Mouse (Mus musculus): ENCODE data around the gene Gm20422. TPM values are rescaled to one million over a fixed set of nuclear protein-coding genes. Genes with fewer than 3 reads are reported as not detected.

The Gm20422 gene
- polyA plus RNA-seq, 1 experiment, result not detected

GRCm38 (mm10) chr8:69772106-69772505 lies 2.6 kb downstream of the Gm20422 start:
- Histone ChIP-seq H3K36me3 (ENCODE audit: control insufficient read depth, insufficient read depth, low read length, poor library complexity, severe bottlenecking) (peaks cover 29% of the 10 kb centered on the region), H3K27me3 (ENCODE audit: control insufficient read depth, insufficient read depth, low read length, poor library complexity, severe bottlenecking) (no peaks in the 10 kb centered on the region), H3K4me3 (ENCODE audit: low read depth, low read length) (no peak overlapping the region), H3K27ac (ENCODE audit: insufficient read depth, low read length) (no peak overlapping the region), H3K9me3 (replicated peaks; ENCODE audit: control insufficient read depth, insufficient read depth, low read length, poor library complexity, severe bottlenecking) (no peaks in the 10 kb centered on the region), H3K9ac (ENCODE audit: low read depth, poor library complexity, severe bottlenecking) (no peak overlapping the region), H3K4me1 (ENCODE audit: control insufficient read depth, insufficient read depth, low read length) (no peaks in the 10 kb centered on the region)
- no peak for TF ChIP-seq CTCF (IDR thresholded peaks at IDR 0.05; ENCODE audit: low read depth, low read length)
- TF ChIP-seq POLR2A (IDR thresholded peaks at IDR 0.05; ENCODE audit: insufficient read depth, low read length), result no peak
- no peak for TF ChIP-seq EP300 (IDR thresholded peaks at IDR 0.05; ENCODE audit: insufficient read depth, low read depth, low read length)

- Histone ChIP-seq H3K36me3 (ENCODE audit: control insufficient read depth, insufficient read depth, low read length, poor library complexity, severe bottlenecking) (peaks cover 37% of the 10 kb centered on the region), H3K9me3 (replicated peaks; ENCODE audit: control insufficient read depth, insufficient read depth, low read length, poor library complexity, severe bottlenecking) (0 out of 2 replicates have a peak, but pooled peaks cover 3% of the 10 kb centered on the region), H3K4me3 (ENCODE audit: low read depth, low read length) (no peak overlapping the region), H3K4me1 (ENCODE audit: control insufficient read depth, insufficient read depth, low read length) (no peaks in the 10 kb centered on the region), H3K27me3 (ENCODE audit: control insufficient read depth, insufficient read depth, low read length, poor library complexity, severe bottlenecking) (no peaks in the 10 kb centered on the region), H3K9ac (ENCODE audit: low read depth, poor library complexity, severe bottlenecking) (no peak overlapping the region), H3K27ac (ENCODE audit: insufficient read depth, low read length) (no peak overlapping the region)
- no peak for TF ChIP-seq CTCF (IDR thresholded peaks at IDR 0.05; ENCODE audit: low read depth, low read length)
- no peak for TF ChIP-seq POLR2A (IDR thresholded peaks at IDR 0.05; ENCODE audit: insufficient read depth, low read length)
- no peak for TF ChIP-seq EP300 (IDR thresholded peaks at IDR 0.05; ENCODE audit: insufficient read depth, low read depth, low read length)
Observed at GRCm38 (mm10) chr8:69771221-69771620, 3.5 kb downstream of the Gm20422 start.

- Histone ChIP-seq H3K36me3 (ENCODE audit: control insufficient read depth, insufficient read depth, low read length, poor library complexity, severe bottlenecking) (peaks cover 46% of the 10 kb centered on the region), H3K27me3 (ENCODE audit: control insufficient read depth, insufficient read depth, low read length, poor library complexity, severe bottlenecking) (no peaks in the 10 kb centered on the region), H3K27ac (ENCODE audit: insufficient read depth, low read length) (no peak overlapping the region), H3K4me1 (ENCODE audit: control insufficient read depth, insufficient read depth, low read length) (no peaks in the 10 kb centered on the region), H3K9ac (ENCODE audit: low read depth, poor library complexity, severe bottlenecking) (no peak overlapping the region), H3K4me3 (ENCODE audit: low read depth, low read length) (no peak overlapping the region), H3K9me3 (replicated peaks; ENCODE audit: control insufficient read depth, insufficient read depth, low read length, poor library complexity, severe bottlenecking) (peaks cover 5% of the 10 kb centered on the region; the same call in 1 of the 2 replicates)
- TF ChIP-seq POLR2A (IDR thresholded peaks at IDR 0.05; ENCODE audit: insufficient read depth, low read length) (no peak), EP300 (IDR thresholded peaks at IDR 0.05; ENCODE audit: insufficient read depth, low read depth, low read length) (no peak), CTCF (IDR thresholded peaks at IDR 0.05; ENCODE audit: low read depth, low read length) (no peak)
Observed at GRCm38 (mm10) chr8:69761814-69762445, 12.8 kb downstream of the Gm20422 start.

GRCm38 (mm10) chr8:69758316-69758715 lies 16.4 kb downstream of the Gm20422 start:
- no peak overlapping the region for H3K27ac ChIP-seq (ENCODE audit: insufficient read depth, low read length)
- H3K27me3 ChIP-seq (ENCODE audit: control insufficient read depth, insufficient read depth, low read length, poor library complexity, severe bottlenecking), result no peaks in the 10 kb centered on the region
- no peak overlapping the region for H3K9ac ChIP-seq (ENCODE audit: low read depth, poor library complexity, severe bottlenecking)
- no peaks in the 10 kb centered on the region for H3K4me1 ChIP-seq (ENCODE audit: control insufficient read depth, insufficient read depth, low read length)
- H3K4me3 ChIP-seq (ENCODE audit: low read depth, low read length), result no peak overlapping the region
- TF ChIP-seq CTCF (IDR thresholded peaks at IDR 0.05; ENCODE audit: low read depth, low read length) (no peak), EP300 (IDR thresholded peaks at IDR 0.05; ENCODE audit: insufficient read depth, low read depth, low read length) (no peak), POLR2A (IDR thresholded peaks at IDR 0.05; ENCODE audit: insufficient read depth, low read length) (no peak)
- no peaks in the 10 kb centered on the region for H3K9me3 ChIP-seq (replicated peaks; ENCODE audit: control insufficient read depth, insufficient read depth, low read length, poor library complexity, severe bottlenecking)
- H3K36me3 ChIP-seq (ENCODE audit: control insufficient read depth, insufficient read depth, low read length, poor library complexity, severe bottlenecking), result peaks cover 20% of the 10 kb centered on the region

- no peak for TF ChIP-seq CTCF (IDR thresholded peaks at IDR 0.05; ENCODE audit: low read depth, low read length)
- TF ChIP-seq POLR2A (IDR thresholded peaks at IDR 0.05; ENCODE audit: insufficient read depth, low read length), result no peak
- no peak for TF ChIP-seq EP300 (IDR thresholded peaks at IDR 0.05; ENCODE audit: insufficient read depth, low read depth, low read length)
- H3K27ac ChIP-seq (ENCODE audit: insufficient read depth, low read length), result no peak overlapping the region
- H3K4me1 ChIP-seq (ENCODE audit: control insufficient read depth, insufficient read depth, low read length), result no peaks in the 10 kb centered on the region
- no peak overlapping the region for H3K9ac ChIP-seq (ENCODE audit: low read depth, poor library complexity, severe bottlenecking)
- H3K4me3 ChIP-seq (ENCODE audit: low read depth, low read length), result no peak overlapping the region
- H3K36me3 ChIP-seq (ENCODE audit: control insufficient read depth, insufficient read depth, low read length, poor library complexity, severe bottlenecking), result peaks cover 4% of the 10 kb centered on the region
- no peaks in the 10 kb centered on the region for H3K27me3 ChIP-seq (ENCODE audit: control insufficient read depth, insufficient read depth, low read length, poor library complexity, severe bottlenecking)
- H3K9me3 ChIP-seq (replicated peaks; ENCODE audit: control insufficient read depth, insufficient read depth, low read length, poor library complexity, severe bottlenecking), result no peaks in the 10 kb centered on the region
Observed at GRCm38 (mm10) chr8:69752437-69752836, 22.2 kb downstream of the Gm20422 start.

All from ES-Bruce4 (cell line).